Mouse (Mus musculus): Measurements from ENCODE around the gene Obp2b.

DNA sequence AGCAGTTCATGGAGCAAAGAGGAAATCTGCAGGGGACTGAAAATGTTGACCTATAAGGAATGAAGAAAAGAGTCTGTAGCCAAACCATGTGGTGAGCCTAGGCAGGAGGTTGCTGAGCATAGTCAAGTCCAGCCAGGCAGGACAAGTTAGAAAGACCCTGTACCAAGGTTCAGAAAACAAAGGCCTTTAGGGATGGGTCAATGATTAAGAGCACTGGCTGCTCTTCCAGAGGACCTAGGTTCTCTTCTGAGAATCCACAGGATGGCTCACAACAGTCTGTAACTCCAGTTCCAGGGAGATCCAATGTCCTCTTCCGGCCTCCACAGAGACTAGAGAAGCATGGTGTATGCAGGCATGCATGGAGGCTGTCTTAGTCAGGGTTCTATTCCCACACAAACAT is 17.4 kb downstream of the Obp2b start:
- no peak for TF ChIP-seq CTCF (IDR thresholded peaks at IDR 0.05; ENCODE audit: low read depth)
- no peak for TF ChIP-seq EP300 (IDR thresholded peaks at IDR 0.05; ENCODE audit: low read depth)
